Mouse (Mus musculus) G1E (cell line): ENCODE results near the gene Gm49388.
"Not testable (repeated sequence)": the region's sequence is repeated elsewhere in the genome, so short reads cannot be mapped to it uniquely, and the experiment has no call there.

Source experiments
- CTCF ChIP-seq: IDR thresholded peaks from 2 replicates; pipeline ENCODE4 v1.5.1; 2012; ENCODE audit warnings: low read depth, low read length, inconsistent platforms, mixed read lengths
- GATA1 ChIP-seq: IDR thresholded peaks from 2 replicates; pipeline ENCODE4 v1.6.1; 2012; ENCODE audit warnings: borderline replicate concordance, low read length, inconsistent platforms, mixed read lengths
- GATA2 ChIP-seq: IDR thresholded peaks from 2 replicates; pipeline ENCODE4 v1.6.1; 2012; ENCODE audit warnings: low read depth, low read length, inconsistent platforms, borderline replicate concordance
- POLR2AphosphoS5 ChIP-seq: IDR thresholded peaks from 2 replicates; pipeline ENCODE4 v1.6.1; 2012; ENCODE audit warnings: low read depth, low read length, inconsistent platforms; ENCODE audit not compliant: insufficient replicate concordance
- TAL1 ChIP-seq: conservative IDR thresholded peaks from 2 replicates; pipeline ENCODE4 v1.6.1; 2012; ENCODE audit warnings: low read depth, low read length, inconsistent platforms, mixed read lengths

GRCm38 (mm10) chr7:127840031-127840430 is 54.6 kb downstream of the Gm49388 start:
- not testable (repeated sequence) for TF ChIP-seq CTCF, GATA1, GATA2, POLR2AphosphoS5, TAL1
